Mouse (Mus musculus) layer of hippocampus, postnatal 10 days (tissue): ENCODE measurements around the gene Mapre1. TPM values are rescaled to one million over a fixed set of nuclear protein-coding genes. Genes with fewer than 3 reads are reported as not detected.
"Not testable (repeated sequence)": the region's sequence is repeated elsewhere in the genome, so short reads cannot be mapped to it uniquely, and the experiment has no call there.

Source experiments
- DNase-seq, 2 experiments: peaks; one replicate each; pipeline ENCODE4 v3.0.0; 2021; ENCODE audit warnings: low spot score in 2 of 2
- long read RNA-seq: library from polyadenylated mRNA; stranded (forward); transcript quantifications from one replicate; pipeline ENCODE4 v2.0.0, GENCODE M21; 2023
- total RNA-seq, 2 experiments: library from RNA; stranded (reverse); gene quantifications; 2 replicates each; pipeline ENCODE4 v1.2.3; 2021

Gene Mapre1
- 100 to 1,000 TPM; 141 to 192 TPM for total RNA-seq
- long read RNA-seq, full-length matches to known transcripts = 227 of 260 reads
- long read RNA-seq, partial matches to known transcripts = 14 of 260 reads
- long read RNA-seq, other reads (novel, unspliced or antisense) = 19 of 260 reads

DNA sequence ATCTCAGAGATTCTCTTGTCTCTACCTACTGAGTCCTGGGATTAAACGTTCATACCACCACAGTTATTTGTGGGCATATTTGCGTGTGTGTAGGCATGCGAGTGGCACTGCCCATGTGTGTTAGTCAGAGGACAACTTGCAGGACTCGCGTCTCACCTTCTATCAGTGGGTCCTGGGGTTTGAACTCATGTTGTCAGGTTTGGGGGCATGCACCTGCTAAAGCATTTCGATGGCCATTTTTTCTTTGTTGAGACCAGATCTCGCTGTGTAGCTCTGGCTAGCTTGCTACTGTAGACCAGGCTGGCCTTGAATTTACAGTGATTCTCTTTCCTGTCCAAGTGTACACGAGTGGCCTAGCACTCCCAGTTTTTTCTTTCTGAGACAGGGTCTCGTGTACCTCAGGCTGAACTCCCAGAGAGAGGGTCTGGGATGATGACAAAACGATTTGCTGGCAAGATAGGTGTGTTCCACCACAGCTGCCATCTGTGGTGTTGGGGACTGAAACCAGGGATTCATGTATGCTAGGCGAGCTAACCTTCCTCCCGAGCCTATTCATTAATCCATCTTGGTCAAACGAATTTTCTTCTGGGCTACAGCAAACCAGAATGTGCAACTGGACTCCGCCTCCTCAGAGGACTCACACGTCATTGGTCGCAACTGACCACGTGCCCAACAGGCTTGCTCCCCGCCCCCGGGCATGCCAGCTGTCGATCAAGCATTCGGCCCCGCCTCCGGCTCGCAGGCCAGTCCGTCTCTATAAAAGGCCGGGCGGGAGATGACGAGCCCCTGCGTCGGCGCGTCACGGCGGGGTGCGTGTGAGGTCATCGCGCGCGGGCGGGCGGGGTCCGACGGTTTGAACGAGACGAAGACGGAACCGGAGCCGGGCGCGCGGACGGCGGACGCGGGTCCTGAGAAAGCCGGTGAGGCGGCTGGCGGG lies at the start of gene Mapre1:
TSS of gene Mapre1 (plus strand) at position 775 of the 937 bp plus-strand sequence.
- peak; percentile 99 to 100 for DNase-seq

- not testable (repeated sequence) for DNase-seq
These were observed 47.7 kb upstream of the Mapre1 start for GRCm38 (mm10) chr2:153693413-153693812.

- peak in 1 of 2 experiments; percentile 13 for DNase-seq
These were observed 46.5 kb upstream of the Mapre1 start for GRCm38 (mm10) chr2:153694462-153695085.

- no peak for DNase-seq
These were observed 44.7 kb upstream of the Mapre1 start, which contains the start of gene Dnmt3c for GRCm38 (mm10) chr2:153696352-153696751. Dnmt3c (plus strand) TSS chr2:153696652.

- DNase-seq = no peak
These were observed 37.7 kb upstream of the Mapre1 start for GRCm38 (mm10) chr2:153703389-153703788.

DNA sequence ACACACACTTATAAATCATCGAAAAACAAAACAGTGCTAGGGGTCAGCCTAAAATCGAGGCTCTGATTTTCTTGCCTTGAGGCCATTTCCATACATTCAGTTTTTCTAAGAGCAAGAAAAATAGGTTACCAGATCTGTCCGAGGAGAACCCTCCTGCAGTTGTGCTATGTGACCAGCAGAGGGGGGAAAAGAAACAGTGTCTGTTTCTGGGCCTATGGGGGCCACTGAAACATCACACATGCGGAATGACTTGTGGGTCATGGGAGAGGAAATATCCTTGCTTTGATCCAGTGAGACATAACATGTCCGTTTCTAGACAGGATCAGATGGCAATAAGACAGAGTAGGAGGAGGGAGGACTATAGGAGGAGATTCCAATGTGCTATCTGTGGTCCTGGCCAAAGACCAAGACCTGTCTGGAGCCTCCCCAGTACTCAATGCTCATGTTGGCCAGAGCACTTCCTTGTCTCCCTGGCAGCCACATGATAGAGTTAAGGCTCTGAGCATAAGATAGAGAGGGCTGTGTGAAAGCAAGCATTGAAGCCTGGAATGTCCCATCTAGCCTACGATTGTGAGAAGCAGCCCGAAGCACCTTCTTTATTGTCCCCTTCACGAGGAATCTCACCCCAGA lies 30.3 kb upstream of the Mapre1 start:
- peak; percentile 30 for DNase-seq

DNA sequence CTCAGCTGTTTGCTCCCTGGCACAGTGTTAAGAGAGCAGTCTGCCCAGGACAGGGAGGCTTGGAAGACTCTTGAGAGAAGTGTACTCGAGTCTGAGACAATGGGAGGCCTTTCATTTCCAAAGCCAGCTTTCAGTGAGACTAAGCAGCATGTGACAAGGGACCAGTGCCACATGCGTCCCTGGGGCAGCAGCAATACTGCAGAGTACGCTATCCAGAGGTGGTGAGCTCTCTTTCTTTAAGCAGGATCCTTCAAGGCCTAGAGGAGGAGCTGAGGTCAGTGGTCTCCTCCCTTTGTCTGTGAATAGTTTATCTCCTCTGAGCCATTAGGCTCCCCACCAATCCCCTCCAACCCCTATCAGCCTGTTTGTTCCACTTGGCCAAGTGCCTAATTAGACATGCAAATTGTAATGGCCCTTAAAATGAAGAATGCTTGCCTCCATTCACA lies 28.4 kb upstream of the Mapre1 start:
- DNase-seq = peak; percentile 36 to 46

DNA sequence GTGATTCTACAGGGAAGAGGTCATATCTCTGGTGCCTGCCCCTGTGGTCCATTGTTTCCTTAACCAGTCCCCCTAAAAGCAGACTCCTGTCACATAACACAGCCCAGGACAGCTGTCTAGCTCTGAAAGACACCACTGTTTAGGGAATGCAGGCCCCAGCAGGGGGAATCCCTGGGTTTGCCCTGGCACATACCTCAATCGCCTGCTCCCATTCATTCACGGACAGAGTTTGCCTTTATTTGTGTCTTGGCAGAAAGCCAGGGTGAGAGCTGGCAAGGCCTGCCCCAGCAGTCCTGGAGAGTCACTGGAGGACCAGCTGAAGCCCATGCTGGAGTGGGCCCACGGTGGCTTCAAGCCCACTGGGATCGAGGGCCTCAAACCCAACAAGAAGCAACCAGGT lies 27.8 kb upstream of the Mapre1 start:
- DNase-seq = peak; percentile 78 to 82

GRCm38 (mm10) chr2:153717861-153718260 lies 23.2 kb upstream of the Mapre1 start:
- not testable (repeated sequence) for DNase-seq

DNA sequence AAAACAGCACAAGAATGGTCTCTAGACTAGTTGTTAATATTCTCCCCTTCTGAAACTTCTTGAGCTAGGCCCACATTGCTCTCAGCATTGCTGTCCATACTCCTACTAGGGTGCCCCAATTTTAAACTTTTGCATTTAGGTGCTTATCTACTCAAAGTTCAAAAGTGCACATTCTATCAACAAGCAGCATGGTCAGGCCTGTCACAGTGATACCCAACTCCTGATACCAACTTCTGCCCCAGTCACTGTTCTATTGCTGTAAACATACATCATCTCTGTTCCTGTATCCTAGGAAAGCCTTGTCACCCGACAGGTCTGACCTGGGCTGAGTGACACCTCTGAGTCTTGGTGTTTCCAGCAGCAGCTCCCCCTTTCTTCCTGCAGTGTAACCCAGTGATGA lies 18.0 kb upstream of the Mapre1 start:
- DNase-seq = no peak

DNA sequence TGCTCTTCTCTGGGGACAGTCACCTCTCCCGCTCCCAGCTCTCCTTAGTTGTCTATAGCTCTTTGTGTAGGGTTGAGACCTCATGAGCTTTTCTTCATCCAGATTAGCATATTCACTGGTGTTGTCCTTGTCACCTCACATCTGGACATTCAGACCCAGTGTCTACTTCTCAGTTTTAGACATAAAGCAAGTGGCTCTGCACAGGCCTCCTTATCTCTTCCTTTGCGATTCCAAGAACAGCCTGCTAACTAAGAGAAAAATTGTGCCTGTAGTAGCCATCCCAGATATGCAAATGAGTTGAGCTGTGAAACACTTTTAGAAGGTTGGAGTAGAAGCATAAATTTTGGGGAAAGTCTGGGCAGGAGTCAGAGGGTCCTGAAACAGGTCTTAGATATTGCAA lies 16.6 kb upstream of the Mapre1 start:
- DNase-seq = no peak

- no peak for DNase-seq
These were observed 16.2 kb upstream of the Mapre1 start for GRCm38 (mm10) chr2:153724871-153725270.

- no peak for DNase-seq
These were observed 15.8 kb upstream of the Mapre1 start for GRCm38 (mm10) chr2:153725291-153725690.

DNA sequence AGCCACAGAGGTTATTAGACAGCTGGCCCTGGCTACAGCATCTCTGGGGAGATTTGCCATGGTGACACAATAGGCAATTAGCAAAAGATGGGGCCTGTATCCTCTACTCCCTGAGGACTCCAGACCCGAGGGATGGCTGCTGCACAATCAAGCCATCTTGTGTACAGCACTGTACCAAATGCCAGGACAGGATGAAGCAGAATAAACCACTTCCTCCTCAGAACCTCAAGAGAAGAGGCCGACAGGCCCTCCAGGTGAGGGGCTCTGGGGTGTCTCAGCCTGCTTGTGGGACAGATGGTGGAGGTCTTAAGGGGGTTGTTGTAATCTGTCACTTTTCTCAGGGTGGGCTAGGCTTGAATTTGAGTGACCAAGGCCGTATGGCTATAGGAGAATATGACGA lies 7.0 kb upstream of the Mapre1 start:
- DNase-seq = no peak

DNA sequence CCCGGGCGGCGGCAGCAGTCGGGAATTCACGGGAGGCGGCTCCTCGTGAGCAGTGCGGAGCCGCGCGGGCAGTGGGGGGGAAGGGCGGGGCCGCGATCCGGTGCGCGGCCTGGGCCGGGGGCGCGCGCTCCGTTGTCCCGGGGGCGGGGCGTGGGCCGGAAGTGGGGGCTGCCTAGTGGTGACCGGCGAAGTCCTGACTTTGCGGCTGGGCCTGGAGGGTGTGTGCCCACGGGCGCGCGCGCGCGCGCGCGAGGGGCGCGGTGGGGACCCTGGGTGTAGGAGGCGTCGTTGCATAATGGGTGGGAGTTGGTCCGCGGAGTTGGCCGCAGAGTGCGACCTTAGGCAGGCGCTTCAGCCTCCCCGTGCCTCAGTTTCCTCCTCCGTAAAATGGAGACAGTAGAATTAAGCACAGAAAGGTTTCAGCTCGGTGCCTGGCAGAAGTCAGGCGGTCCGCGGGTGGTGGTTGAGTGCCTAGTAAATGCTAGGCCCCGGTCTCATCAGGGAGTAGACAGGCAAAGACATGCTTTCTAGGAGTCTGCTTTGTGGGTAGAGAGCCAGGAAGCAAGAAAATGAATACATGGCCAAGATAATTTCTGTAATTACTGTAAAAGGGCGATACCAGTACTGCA lies 477 bp downstream of the Mapre1 start:
- DNase-seq = no peak

DNA sequence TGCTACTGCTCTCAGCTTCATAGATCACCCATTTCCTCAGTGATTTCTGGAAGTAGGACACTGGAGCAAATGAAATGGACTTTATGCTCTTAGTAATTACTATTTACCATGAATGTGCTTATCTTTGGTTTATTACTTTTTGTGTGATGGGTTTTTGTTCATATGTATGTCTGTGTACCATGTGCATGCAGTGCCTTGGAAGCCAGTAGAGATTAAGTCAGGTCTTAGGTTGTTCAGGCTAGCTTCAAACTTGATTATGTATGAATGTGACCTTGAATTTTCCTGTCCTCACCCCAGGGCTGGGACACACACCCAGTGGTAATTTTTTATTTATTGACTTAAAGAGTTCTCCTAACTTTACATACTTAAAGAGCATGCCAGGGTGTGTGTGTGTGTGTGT lies 6.9 kb downstream of the Mapre1 start:
- DNase-seq = no peak

DNA sequence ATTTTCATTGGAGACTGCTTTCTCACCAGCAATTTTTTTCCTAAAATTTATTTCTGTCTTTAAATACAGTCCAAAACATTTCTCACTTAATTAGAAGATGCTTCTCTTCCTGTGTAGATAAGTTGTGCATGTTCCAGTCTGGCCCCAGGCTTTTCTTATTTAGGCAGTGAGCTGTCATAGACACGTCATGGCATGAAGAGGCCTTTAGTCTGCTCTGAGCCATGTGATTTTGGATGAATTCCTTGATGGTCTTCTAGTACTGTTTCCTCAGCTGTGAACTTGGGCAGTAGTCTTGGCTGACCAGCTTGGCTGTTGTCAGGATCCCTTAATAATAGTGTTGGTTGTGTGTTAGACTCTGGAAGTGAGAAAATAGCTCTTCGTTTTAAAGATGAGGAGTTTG lies 9.3 kb downstream of the Mapre1 start:
- no peak for DNase-seq

GRCm38 (mm10) chr2:153762121-153762520 lies 21.0 kb downstream of the Mapre1 start:
- no peak for DNase-seq

GRCm38 (mm10) chr2:153767484-153767883 lies 26.4 kb downstream of the Mapre1 start:
- DNase-seq = no peak

DNA sequence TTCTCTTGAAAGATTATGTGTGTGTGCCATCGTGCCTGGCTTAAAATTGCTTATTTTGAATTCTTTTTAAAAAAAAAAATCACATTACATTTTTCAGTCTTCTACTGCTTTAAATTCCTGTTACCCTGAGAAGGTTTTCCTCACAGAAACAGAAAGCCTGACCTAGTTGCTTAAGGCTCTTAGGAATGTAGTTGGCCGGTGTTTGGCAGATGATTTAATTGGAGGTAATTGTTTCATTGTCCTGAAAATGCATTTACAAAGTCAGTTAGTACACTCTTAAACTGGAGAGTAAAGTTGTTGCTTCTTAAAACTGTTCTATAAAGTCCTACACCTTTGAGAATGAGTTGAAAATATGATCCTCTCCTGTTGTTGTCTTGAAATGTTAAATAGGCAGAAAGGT lies 27.8 kb downstream of the Mapre1 start:
- DNase-seq = no peak

- no peak for DNase-seq
These were observed 31.9 kb downstream of the Mapre1 start for GRCm38 (mm10) chr2:153772950-153773349.
